Mouse (Mus musculus) megakaryocyte, embryonic 14.5 days (primary cell): ENCODE measurements around the gene Nectin1.

ENCODE experiments used
- FLI1 ChIP-seq: IDR thresholded peaks from 2 replicates; pipeline ENCODE4 v1.6.1; 2012; ENCODE audit warnings: low read length, inconsistent platforms, mixed read lengths
- GATA1 ChIP-seq: IDR thresholded peaks from 3 replicates; pipeline ENCODE4 v1.6.1; 2012; ENCODE audit warnings: mixed read lengths, low read length, inconsistent platforms, borderline replicate concordance

DNA sequence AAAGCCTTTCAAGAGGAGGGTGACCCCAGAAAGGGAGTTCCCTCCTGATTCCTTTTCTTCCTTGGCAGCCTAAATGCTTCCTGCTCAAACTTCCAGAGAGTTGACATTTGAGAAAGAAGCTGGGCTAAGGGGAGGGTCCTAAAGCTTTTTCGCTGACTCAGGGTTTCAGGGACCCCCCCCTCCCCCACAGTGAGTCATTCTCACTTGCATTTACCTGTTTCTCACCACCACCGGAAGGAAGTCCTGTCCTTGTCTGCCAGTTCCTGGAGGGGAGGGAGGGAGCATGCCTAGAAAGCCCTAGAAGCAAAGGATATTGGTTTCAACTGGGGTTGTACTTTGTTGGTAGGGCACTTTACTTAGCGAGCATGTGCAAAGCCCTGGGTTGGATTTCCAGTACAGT lies 40.2 kb downstream of the Nectin1 start:
- TF ChIP-seq GATA1 (no peak), FLI1 (no peak)
